Mouse (Mus musculus) liver, postnatal 0 days (tissue): Measurements from ENCODE around the gene Prnd.

ENCODE experiments used
- CTCF ChIP-seq: sonication (generic); IDR thresholded peaks from 2 replicates; pipeline ENCODE4 v1.5.1; 2016; ENCODE audit warnings: antibody characterized with exemption, low read depth
- EP300 ChIP-seq: IDR thresholded peaks from 2 replicates; pipeline ENCODE4 v1.6.1; 2016; ENCODE audit warnings: antibody characterized with exemption, low read depth, mild to moderate bottlenecking

GRCm38 (mm10) chr2:131944370-131944769 is 6.3 kb upstream of the Prnd start:
- TF ChIP-seq CTCF (no peak), EP300 (no peak)
